Mouse (Mus musculus) gastrocnemius, adult 18-20 months (tissue): ENCODE measurements at regions not wholly inside any gene's neighbourhood (a gene's known extent, or its start where the extent isn't known, plus 50 kb on each side); places are given as distances from the start of the nearest gene placed in this dataset. TPM values are rescaled to one million over a fixed set of nuclear protein-coding genes. Genes with fewer than 3 reads are reported as not detected.
A peak's percentile ranks its signal among the peaks of the same experiment; 100 is the strongest.
"Not testable (repeated sequence)": the region's sequence is repeated elsewhere in the genome, so short reads cannot be mapped to it uniquely, and the experiment has no call there.

Experiments used
- DNase-seq: peaks from one replicate; pipeline ENCODE4 v3.0.0; 2021; ENCODE audit warnings: low spot score
- microRNA-seq: library from miRNA; unstranded; fragments of <30 nt; microRNA quantifications from one replicate; pipeline ENCODE4 v1.2.0, GENCODE M21; 2021

DNA sequence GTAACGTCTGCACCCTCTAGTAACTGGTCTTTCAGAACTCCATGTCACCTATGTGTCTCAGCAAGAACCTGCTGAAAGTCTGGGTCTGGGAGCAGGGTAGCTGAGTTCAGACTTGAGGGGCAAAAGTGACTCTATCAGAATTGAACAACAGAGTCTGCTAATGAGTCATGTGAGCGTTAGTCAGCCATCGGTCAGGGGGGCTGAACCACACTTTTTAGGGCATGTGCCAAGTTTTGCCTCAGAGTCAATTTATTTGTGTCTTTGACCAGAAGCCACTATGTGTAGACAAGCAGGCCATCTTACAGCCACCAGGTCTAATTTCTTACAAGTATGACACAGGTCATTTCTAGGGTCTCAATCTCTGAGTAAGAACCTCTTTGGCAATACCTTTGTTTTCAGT, 115.9 kb upstream of the Gm11146 start:
- not testable (repeated sequence) for DNase-seq

DNA sequence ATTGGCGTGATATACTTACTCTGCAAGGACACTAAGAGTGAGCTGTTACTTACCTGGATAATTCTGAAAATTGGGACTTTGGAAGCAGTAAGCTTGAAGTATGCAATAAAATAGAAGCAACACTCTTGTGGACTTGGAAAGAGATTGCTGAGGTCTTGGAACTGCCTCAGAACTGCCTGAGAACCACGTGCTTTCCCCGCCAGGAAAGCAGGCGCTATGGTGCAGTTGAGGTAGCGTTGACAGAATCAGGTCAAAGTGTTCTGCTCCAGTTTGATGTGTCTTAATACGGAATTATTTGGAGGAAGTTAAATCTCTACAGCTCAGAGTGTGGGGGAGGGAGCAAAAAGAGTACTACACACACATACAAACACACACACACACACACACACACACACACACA, 102.8 kb upstream of the Gm11146 start:
- no peak for DNase-seq

DNA sequence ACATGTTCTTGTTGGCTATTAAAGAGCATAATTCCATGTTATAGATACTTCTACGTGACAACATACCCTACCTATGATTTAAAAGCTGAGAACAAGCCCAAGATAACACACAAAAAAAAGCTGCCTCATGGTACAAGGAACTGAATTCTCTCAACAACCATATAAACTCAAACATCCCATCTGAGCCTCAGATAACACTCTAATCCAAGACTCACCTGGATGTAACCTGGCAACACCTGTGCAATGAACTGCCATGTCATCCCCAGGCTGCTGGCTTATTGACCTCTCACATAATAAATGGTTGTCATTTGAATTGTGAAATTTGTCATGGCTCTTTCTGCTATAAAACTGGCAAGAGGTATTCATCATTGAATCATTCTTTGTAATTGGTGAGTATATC, 93.5 kb upstream of the Gm11146 start:
- no peak for DNase-seq

DNA sequence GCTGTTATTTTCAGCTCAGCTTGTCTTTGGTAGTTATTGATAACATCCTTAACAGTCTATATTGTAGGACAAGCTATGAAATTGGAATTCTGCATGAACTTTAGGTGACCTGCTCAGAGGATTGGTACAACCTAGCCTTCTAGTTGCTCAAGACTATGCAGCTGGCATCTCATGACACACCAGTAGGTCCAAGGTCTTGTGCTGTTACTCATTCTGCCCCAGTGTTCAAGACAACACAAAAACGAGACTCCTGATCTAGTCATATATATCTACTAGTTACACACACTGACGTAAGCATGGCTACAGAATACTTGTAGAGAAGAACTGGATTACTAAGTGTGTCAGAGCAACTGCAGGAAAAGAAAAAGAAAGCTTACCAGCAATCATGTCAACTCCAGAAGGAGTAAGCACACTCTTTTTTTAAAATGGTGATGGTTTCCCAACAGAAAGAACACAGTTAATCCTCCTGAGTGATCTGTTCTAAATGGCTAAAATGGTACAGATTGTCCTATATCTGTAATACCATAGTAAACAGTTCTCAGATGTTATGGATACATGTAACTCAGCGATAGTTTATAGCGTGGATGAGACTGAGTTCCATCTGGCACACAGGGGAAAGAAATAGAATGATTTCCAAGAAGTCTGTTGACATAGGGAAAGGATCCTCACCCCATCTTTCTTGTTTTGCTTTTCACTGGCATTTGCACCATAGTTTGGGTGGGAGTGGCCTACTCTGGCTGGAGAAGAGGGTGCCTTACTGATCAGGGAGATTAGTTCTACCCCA, 85.4 kb upstream of the Gm11146 start:
- DNase-seq: no peak

DNA sequence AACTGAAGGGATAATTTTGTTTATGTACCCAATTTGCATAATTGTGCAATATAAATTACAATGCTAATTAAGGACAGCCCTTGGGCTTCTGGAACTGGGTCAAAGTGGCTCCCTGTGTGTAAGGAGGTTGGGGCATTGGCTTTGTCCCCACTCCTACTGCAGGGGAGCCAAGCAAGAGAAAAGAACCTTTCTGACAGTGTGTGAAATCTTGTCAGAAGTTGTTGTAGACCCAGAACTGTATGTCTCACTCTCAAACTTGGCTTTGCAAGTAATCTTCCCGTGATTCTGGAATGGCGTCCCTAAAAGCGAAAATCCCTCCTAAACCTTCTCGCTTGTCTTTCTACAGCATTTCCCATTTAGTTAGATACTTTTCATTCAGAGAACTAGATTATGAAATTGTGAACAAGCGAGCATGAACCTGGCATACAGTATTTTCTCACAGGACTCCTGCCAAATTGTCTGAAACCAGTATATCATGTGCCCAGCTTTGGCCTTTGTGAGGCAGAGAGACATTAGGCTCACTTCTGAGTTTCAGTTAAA, 83.8 kb upstream of the Gm11146 start:
- peak; percentile 11 for DNase-seq

DNA sequence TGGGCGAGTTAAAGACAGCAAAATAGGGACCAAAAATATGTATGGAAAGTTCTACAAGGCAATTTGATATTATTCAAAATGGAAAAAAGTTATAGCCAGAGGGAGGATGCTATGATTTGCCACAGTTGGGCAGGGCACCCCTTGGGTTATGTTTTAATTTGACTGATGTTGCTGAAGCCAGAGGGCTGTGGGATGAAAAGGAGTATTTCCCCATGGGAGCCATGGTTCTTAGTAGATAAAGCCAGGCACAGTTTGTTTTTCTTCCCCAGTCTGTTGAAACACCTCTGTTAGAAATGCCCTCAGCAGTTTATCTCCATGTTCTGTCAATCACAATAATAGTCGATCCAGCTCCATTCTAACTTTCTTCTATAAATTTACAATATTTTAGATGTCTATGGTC, 82.6 kb upstream of the Gm11146 start:
- DNase-seq: no peak

DNA sequence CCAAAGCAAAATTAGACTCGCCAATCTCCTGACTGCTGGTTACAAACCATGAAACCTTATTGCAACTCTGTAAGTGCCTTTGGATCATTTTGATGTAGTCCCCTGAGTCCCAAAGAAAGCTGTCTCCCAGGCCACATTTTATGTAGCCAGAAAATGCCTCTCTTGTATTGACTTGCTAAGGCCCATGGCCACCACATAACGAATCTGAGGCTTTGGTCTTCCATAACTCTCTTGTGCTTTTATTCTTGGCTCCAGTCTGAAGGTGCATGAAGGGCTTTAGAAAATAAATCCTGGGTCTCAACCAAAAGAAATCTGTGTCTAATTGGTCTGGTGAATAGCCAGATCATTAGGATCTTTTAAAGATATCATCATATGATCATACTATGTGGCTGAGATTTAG, 77.3 kb upstream of the Gm11146 start:
- no peak for DNase-seq

DNA sequence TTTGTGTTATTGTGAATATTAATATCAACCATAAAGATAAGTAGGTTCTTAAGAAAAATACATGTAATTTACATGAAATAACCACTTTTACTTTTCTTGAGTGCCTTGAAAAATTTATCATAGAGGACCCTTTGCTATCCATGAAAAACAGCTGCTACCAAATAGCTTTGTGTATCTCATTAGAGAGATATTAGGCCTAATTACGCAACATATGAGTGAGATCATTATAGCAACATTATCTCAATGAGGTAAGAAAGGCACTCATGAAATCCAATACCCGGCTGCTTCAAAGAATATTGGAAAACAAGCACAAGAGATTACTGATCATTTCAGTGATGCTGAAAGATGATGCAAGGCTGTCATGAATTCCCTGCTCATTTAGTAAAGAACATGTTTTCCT, 74.9 kb upstream of the Gm11146 start:
- no peak for DNase-seq

DNA sequence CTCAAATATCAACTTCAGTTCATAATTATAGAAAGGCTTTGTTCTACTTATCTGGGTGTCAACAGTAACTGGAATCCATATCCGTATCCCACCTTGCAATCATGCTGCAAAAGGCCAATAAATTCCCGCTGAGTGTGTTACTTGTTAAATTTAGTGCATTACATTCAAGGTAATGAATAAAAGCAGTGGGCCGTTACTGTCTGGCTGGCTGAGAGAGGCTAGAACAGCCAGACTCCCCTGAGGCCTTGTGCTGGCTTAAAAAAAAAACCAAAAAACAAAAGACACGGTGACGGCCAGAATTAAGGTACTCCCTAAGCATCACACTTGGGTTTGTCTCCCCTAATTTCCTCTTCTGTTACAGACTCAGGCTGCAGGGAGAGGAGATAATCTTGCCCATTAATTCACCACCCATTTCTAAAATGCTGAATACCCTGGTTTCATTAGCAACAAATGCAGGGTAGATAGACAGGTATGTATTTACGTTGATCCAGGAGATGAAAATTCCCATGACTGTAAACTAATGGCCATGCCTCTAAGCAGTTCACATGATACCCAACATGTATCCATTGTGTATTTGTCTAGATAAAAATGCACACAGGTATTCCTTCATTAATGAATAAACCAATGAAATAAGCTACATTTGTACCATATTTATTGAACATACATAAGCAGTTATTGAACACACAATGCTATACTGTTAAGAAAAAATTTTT, 74.1 kb upstream of the Gm11146 start:
- DNase-seq: no peak

DNA sequence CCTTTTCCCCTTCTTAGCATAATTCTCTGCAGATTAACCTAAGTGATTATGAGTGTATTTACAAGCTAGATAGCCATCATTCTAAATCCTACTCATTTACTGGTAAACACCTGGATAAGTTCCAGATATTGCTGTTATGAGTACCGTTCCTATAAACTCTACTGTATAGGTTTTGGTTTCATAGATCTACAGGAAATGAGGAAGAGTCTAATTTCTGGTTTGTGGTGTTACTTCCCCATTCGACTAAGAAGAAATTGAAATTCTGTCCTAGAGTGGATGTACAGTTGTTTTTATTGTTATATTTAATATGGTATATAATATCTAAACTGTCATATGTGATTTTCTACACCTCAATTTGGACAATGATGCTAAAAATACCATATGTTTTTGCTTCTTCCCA, 69.4 kb upstream of the Gm11146 start:
- DNase-seq: no peak

DNA sequence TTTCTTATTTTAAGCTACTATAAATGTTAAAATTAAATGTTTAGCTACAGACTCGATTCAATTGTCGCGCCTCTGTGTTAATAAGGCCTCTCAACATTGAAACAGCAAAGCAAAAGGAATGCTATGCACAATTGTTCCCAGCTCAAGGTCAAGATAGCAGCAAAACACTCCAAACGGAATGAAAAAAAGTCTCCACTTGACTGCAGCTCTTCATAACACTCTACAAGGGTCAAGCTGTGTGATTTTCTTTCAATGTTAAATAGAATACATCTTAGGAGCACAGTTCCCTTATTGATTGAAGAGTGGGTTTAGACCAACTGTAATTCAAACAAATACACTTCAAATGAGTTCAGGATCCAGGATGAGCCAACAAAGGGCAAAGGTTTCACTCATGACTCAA, 63.9 kb upstream of the Gm11146 start:
- DNase-seq: no peak

DNA sequence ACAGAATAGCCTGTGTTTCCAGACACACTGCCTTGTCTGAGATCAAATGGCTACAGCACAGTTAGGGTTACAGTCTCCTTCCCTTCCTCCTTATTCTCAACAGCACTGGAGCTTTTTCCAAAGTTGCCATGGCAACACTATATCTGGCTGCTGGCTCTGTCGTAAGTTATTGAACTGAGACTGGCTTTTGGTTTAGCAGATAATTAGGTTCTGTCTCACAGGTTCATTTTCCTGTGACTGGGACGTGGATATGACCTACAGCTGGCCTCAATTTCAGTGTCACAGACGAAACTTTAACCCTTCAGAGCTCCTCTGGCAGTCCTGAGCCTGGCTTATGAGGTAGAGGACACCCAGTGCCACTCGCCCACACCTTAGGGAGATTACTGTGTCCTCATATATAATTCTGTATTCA, 60.2 kb upstream of the Gm11146 start:
- DNase-seq: no peak

DNA sequence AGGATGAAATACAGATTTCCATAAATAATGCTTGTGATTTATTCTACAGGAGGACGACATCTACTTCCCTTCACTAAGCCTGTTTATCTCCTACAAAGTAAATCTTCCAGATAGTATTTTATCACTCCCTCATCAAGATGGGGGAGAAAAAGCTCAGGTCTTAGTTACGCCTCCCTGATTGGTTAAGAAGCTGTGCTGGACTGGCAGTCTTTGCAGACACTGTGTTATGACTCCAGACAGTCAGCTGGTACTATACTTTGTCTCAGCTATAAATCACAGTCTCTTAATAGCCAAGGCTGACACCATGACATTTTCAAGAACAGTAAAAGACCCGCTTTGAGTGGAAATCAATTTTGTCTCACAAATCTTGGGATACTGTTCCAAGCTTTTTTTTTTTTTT, 51.4 kb upstream of the Gm11146 start:
- DNase-seq: no peak

Small RNA genes lying in the stretch of these regions (microRNA-seq; reads per million reads assigned to microRNA genes)
- not detected for gene Gm25025
